Mouse (Mus musculus) embryonic facial prominence, embryonic 14.5 days (tissue): ENCODE data around the gene Tmprss2. TPM values are rescaled to one million over a fixed set of nuclear protein-coding genes. Genes with fewer than 3 reads are reported as not detected.

Experiments used
- ATAC-seq: fragments of 200-750 bp; cut with Nextera tagmentation; 2 replicates; pipeline ENCODE4 v1.8.0; 2017; ENCODE audit warnings: low read depth, moderate number of reproducible peaks, moderate TSS enrichment
- DNase-seq: peaks from one replicate; pipeline ENCODE4 v3.0.0-alpha.2; 2015; ENCODE audit warnings: low spot score
- H3K27ac ChIP-seq: fragments of 300-500 bp; sonication (generic); replicated peaks from 2 replicates; pipeline ENCODE4 v1.5.1; 2014; ENCODE audit warnings: low read depth, mild to moderate bottlenecking, low read length, moderate library complexity
- H3K27me3 ChIP-seq: fragments of 300-500 bp; sonication (generic); replicated peaks from 2 replicates; pipeline ENCODE4 v1.6.1; 2014; ENCODE audit warnings: low read length; ENCODE audit not compliant: control insufficient read depth, insufficient read depth
- H3K36me3 ChIP-seq: fragments of 300-500 bp; sonication (generic); 2 replicates; pipeline ENCODE4 v1.6.1; 2014; ENCODE audit warnings: low read length, mixed read lengths; ENCODE audit not compliant: control insufficient read depth, insufficient read depth
- H3K4me1 ChIP-seq: fragments of 300-500 bp; sonication (generic); 2 replicates; pipeline ENCODE4 v1.6.1; 2014; ENCODE audit warnings: antibody characterized with exemption, low read length; ENCODE audit not compliant: control insufficient read depth, insufficient read depth
- H3K4me2 ChIP-seq: fragments of 300-500 bp; sonication (generic); 2 replicates; pipeline ENCODE4 v1.6.1; 2014; ENCODE audit warnings: low read depth, mild to moderate bottlenecking, low read length, moderate library complexity, mixed read lengths
- H3K4me3 ChIP-seq: fragments of 300-500 bp; sonication (generic); 2 replicates; pipeline ENCODE4 v1.5.1; 2014; ENCODE audit warnings: low read depth, mild to moderate bottlenecking, low read length
- H3K9ac ChIP-seq: fragments of 300-500 bp; sonication (generic); 2 replicates; pipeline ENCODE4 v1.6.1; 2014; ENCODE audit warnings: low read depth, mild to moderate bottlenecking, low read length, moderate library complexity, mixed read lengths
- H3K9me3 ChIP-seq: fragments of 300-500 bp; sonication (generic); 2 replicates; pipeline ENCODE4 v1.6.1; 2016; ENCODE audit warnings: low read length; ENCODE audit not compliant: control insufficient read depth
- WGBS: fragments of 180-500 bp; shearing (Covaris S2); extraction: QIAGEN DNeasy Blood & Tissue Kit; methylation state at CpG from one replicate; pipeline ENCODE4 v1.1.7; 2014; 5-methylcytosine and 5-hydroxymethylcytosine counted together
- polyA plus RNA-seq: library from polyadenylated mRNA; unstranded; fragments of >200 nt; fragmentation: Nextera tagmentation; extraction: Ambion mirVana; gene quantifications from 2 replicates; pipeline ENCODE4 v1.2.1, GENCODE M21; 2014

Gene Tmprss2
- polyA plus RNA-seq, 1 experiment from 2014 or later = 2.5 TPM

DNA sequence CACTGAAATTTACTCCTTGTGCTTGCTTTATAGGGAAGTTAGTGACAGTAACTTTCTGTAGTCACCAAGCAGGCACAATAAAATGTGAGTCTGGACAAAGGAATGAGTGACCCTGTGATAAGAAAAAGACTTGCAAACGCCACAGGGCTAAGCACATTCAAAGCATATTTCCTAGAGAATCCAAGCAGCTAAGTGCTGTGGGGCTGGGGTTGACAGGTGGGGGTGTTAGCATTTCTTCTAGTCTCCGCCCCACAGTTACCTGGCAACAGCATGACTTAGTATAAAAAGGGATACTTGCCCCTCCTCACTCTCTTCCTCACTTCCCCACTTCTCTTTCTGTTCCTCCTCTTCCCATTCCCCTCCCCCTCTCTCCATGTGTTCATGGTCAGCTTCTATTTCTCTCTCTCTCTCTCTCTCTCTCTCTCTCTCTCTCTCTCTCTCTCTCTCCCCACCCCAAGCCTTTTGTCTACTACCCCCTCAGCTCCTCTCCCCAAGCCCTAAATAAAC, 11.4 kb upstream of the Tmprss2 start:
- H3K4me2 ChIP-seq = no peak overlapping the region
- peak; percentile 4 for DNase-seq
- no peaks in the 10 kb centered on the region for H3K36me3 ChIP-seq
- 73% methylated on average over 2 of the region's 2 CpGs for WGBS
- H3K9ac ChIP-seq = no peak overlapping the region
- no peaks in the 10 kb centered on the region for H3K9me3 ChIP-seq
- no peak overlapping the region for H3K27ac ChIP-seq
- ATAC-seq = no peak
- no peaks in the 10 kb centered on the region for H3K27me3 ChIP-seq
- no peak overlapping the region for H3K4me3 ChIP-seq
- H3K4me1 ChIP-seq = no peaks in the 10 kb centered on the region

DNA sequence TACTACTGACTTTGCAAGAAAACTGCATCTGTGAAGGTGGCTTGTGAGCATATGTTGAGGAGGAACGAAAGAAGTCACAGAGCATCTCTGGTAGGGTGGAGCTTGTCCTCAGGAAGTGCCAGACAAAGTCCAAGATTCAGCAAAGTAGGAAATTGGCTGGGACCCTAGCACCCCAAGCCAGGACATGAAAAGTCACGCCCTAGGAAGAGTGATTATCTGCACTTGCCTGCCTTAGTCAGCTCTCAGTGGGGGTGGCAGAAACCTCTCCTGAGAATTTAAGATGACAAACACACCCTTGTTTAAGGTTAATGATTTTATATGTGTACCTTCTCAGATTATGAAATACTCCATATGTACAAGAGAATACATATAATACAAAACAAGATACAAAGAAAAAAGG, 7.3 kb upstream of the Tmprss2 start:
- ATAC-seq = no peak
- no peaks in the 10 kb centered on the region for H3K9me3 ChIP-seq

DNA sequence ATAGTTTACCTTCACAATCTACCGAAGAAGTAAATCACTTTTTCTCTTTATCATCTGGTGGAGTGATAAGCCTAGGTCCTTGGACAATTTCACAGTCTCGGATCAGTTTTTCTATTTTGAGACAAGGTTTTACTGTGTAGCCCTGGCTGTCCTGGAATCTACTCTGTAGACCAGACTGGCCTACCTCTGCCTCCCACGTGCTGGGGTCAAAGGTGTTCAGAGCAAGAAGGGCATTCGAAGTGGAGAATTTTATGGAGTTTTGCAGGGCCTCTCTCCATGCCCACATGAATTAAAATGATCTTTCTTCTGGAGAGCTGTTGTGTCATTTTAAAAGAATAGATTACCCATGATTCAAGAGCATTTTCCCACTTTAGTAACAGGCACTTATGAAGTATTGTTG, 1.0 kb upstream of the Tmprss2 start:
- no peak overlapping the region for H3K4me3 ChIP-seq
- no peak overlapping the region for H3K4me2 ChIP-seq
- H3K36me3 ChIP-seq = no peaks in the 10 kb centered on the region
- peaks cover 40% of the 10 kb centered on the region for H3K27me3 ChIP-seq
- no peak overlapping the region for H3K9ac ChIP-seq
- H3K4me1 ChIP-seq = 0 out of 2 replicates have a peak, but pooled peaks cover 3% of the 10 kb centered on the region
- ATAC-seq = no peak
- no peaks in the 10 kb centered on the region for H3K9me3 ChIP-seq
- DNase-seq = no peak
- 54% methylated on average over 4 of the region's 4 CpGs for WGBS
- no peak overlapping the region for H3K27ac ChIP-seq

More for the DNA sequence above, 7.3 kb upstream of the Tmprss2 start:
- no peak overlapping the region for H3K4me3 ChIP-seq
- no peak overlapping the region for H3K4me2 ChIP-seq
- H3K9ac ChIP-seq = no peak overlapping the region
- no peaks in the 10 kb centered on the region for H3K36me3 ChIP-seq
- 63% methylated on average over 2 of the region's 2 CpGs for WGBS
- no peaks in the 10 kb centered on the region for H3K27me3 ChIP-seq
- H3K27ac ChIP-seq = no peak overlapping the region
- no peaks in the 10 kb centered on the region for H3K4me1 ChIP-seq
- DNase-seq = no peak

DNA sequence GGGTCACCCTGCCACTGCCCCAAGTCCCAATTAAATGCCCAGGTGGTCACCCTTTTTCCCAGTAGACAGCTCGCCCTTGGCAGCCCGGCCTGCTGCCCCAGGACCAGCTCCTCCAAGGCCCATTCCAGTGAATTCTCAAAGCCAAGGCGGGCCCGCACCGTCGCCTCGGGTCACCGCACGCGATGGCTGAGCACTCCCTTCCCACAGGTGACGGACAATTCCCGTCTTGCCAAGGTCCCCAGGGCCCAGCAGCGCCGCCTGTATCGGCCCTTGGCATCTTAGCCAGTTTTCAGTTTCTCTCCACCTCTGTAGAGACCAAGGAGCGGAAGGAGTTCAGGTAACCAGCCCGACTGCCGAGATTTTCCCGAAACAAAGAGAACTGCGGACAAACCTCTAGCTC, 749 bp downstream of the Tmprss2 start:
- ATAC-seq (no peak), DNase-seq (no peak)
- Histone ChIP-seq H3K27me3 (peaks cover 40% of the 10 kb centered on the region), H3K9ac (0 out of 2 replicates have a peak overlapping the region, but pooled peaks have one; percentile 40), H3K4me1 (0 out of 2 replicates have a peak, but pooled peaks cover 3% of the 10 kb centered on the region), H3K4me3 (peak overlapping the region; percentile 37), H3K9me3 (no peaks in the 10 kb centered on the region), H3K36me3 (no peaks in the 10 kb centered on the region), H3K4me2 (peak overlapping the region; percentile 61), H3K27ac (no peak overlapping the region)
- WGBS = 5% methylated on average over 20 of the region's 20 CpGs

DNA sequence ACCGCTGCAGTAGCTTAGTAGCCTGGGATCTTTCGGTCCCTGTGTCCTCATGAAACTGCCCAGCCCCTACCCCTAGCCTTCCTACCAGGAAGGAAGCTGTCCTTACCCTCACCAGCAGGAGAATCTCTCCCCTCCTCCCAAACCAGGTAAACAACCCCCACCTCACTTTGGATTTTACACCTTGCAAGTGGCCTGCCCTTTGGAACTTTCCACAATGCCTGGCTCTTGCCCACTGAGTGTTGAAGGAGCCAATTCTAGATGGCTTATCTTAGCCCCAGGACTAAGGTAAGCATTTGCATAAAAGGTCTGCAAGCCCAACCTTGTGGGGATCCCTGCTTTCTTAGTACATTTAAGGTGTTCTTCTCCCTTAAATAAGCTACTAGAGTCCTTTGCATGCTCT, 1.3 kb downstream of the Tmprss2 start:
- peaks cover 40% of the 10 kb centered on the region for H3K27me3 ChIP-seq
- no peak overlapping the region for H3K4me2 ChIP-seq
- 80% methylated on average over 2 of the region's 2 CpGs for WGBS

DNA sequence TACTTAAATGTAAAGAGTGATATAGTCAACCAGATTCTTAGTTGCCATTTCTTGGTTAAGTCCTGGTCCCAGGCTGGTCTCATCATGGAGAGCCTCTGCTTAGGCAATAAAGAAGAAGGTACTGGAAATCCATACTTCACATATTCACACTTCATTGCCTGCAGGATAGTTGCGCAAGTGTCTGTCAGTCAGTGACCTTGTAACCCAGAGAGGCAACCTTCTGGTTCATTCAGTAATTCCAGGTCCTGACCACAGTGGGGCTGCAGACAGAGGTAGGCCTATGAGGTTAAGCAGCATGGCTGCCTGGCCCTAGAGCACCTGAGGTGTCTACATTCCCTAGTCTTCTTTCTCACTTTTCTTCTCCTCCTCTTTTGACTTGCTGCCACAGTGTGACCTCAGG, 3.0 kb downstream of the Tmprss2 start:
- no peak overlapping the region for H3K4me3 ChIP-seq
- H3K27ac ChIP-seq = no peak overlapping the region
- peaks cover 40% of the 10 kb centered on the region for H3K27me3 ChIP-seq

More for the DNA sequence above, 1.3 kb downstream of the Tmprss2 start:
- Histone ChIP-seq H3K27ac (no peak overlapping the region), H3K4me3 (no peak overlapping the region), H3K4me1 (0 out of 2 replicates have a peak, but pooled peaks cover 3% of the 10 kb centered on the region), H3K9ac (no peak overlapping the region), H3K36me3 (no peaks in the 10 kb centered on the region), H3K9me3 (no peaks in the 10 kb centered on the region)
- ATAC-seq (no peak), DNase-seq (no peak)

DNA sequence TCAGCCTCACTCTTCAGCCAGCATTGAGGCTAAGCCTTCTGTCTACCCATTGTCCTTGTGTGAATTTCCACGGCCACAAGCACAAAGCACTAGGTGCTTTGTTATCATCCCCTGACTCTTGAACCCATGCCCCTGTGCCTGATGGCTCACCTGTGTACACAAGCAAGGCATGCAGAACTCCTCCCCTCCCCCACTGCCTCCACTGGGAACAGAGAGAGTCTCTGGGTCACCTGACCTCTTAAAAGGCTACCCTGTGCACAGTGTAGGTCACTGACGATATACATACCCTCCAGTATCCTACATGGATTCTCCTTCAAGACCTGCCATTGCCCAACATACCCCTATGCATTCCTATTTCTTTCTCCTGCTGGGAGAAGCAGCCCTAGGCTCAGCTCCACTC, 4.2 kb downstream of the Tmprss2 start:
- H3K4me1 ChIP-seq = 0 out of 2 replicates have a peak, but pooled peaks cover 3% of the 10 kb centered on the region
- H3K9me3 ChIP-seq = no peaks in the 10 kb centered on the region
- H3K27me3 ChIP-seq = peaks cover 33% of the 10 kb centered on the region
- no peak overlapping the region for H3K27ac ChIP-seq
- ATAC-seq = no peak
- DNase-seq = no peak
- H3K36me3 ChIP-seq = no peaks in the 10 kb centered on the region
- 69% methylated on average over 2 of the region's 2 CpGs for WGBS
- no peak overlapping the region for H3K4me2 ChIP-seq
- no peak overlapping the region for H3K9ac ChIP-seq
- H3K4me3 ChIP-seq = no peak overlapping the region

More for the DNA sequence above, 3.0 kb downstream of the Tmprss2 start:
- Histone ChIP-seq H3K4me1 (0 out of 2 replicates have a peak, but pooled peaks cover 3% of the 10 kb centered on the region), H3K9me3 (no peaks in the 10 kb centered on the region), H3K36me3 (no peaks in the 10 kb centered on the region), H3K4me2 (no peak overlapping the region), H3K9ac (no peak overlapping the region)
- DNase-seq (no peak), ATAC-seq (no peak)
- 100% methylated on average over 1 of the region's 1 CpGs for WGBS

DNA sequence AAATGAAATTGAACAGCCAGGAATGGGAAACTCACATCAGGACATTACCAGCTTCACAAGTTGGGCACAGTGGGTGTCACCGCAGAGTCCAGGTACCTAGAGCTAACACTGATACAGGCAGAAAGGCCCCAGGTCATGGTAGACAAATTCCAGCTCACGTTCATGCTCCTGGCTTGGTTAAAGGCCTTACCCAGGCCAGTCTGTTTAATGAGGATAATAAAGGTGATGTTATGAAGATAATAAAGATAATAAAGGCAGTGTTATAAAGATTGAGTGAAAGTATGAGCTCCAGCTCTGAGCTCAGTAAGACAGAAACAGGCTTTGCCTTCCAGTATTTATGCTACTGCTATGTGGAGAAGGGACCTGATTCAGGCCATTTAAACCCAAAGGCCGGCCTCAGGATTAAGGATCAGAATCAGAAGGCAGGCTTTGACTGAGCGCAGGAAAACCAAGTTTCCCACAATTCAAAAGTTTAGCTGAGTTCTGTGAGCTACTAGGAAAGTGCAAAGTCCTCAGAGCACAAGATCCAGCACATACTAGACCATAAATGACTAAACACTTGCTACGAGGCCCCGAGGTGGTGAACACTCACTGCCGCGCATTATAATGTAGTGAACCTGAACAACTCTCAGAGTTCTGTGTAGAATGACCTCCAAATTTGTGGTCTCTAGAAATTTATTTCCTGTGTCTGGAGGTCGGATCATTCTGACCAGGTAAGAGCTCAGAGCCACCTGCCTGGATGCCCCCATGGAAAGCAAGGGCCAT, 4.9 kb downstream of the Tmprss2 start:
- WGBS = 85% methylated on average over 9 of the region's 9 CpGs
- Histone ChIP-seq H3K27ac (no peak overlapping the region), H3K9me3 (no peaks in the 10 kb centered on the region), H3K27me3 (peaks cover 27% of the 10 kb centered on the region), H3K4me1 (0 out of 2 replicates have a peak, but pooled peaks cover 3% of the 10 kb centered on the region), H3K36me3 (no peaks in the 10 kb centered on the region), H3K4me3 (no peak overlapping the region), H3K9ac (no peak overlapping the region), H3K4me2 (no peak overlapping the region)
- no peak for DNase-seq
- ATAC-seq = no peak
